In the genomic region with DNA sequence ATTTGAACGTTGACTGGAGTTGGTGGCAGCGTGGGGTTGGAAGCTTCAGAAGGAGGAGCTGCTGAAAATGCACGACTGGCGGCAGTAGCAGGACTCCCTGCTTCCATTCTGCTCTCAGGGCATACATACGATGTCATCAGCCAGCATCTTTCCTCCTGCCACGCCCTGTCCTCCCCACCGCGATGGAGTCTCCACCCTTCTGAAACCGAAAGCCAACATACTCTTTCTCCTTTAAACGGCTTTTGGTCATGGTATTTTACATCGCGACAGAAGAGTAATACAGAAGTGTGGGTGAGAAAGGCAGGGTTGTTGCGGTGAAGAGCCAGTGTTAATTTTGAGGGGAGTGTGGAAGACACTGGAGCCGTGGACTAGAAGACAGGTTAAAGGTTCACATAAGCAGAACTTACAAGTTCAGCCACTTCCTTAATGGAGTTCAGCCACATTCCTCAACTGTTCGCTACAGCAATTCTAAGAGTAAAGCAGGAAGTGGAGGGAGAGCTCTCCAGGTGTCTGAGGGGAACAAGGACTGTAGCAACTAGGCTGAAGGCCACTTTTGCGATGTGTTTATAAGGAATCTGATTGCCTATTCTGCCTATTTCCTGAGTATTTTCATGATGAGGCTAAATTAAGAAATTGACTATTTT, we compare ENCODE assay signal across 1 mouse cellular context.
A peak's percentile ranks its signal among the peaks of the same experiment; 100 is the strongest.
TF ChIP-seq lines count a peak whose summit lies in the region.

No protein-coding gene starts in this region.

TF ChIP-seq in MEL, 35 proteins besides CTCF, POLR2A, EP300 and RAD21 (continued from another document):
- TF ChIP-seq MYB (IDR thresholded peaks at IDR 0.05; ENCODE audit: low read depth, low read length): no peak
- TF ChIP-seq ETS1 (IDR thresholded peaks at IDR 0.05; ENCODE audit: low read depth, low read length): peak; percentile 42
- TF ChIP-seq MYC (IDR thresholded peaks at IDR 0.05; ENCODE audit: low read depth, low read length): peak; percentile 39; the same call in 1 of the 2 replicates
